Mouse (Mus musculus) testis, adult 2 months (tissue): ENCODE measurements around the gene Lrch1. TPM values are rescaled to one million over a fixed set of nuclear protein-coding genes. Genes with fewer than 3 reads are reported as not detected.

Experiments used
- H3K27ac ChIP-seq: fragments of 200-500 bp; 2 replicates; pipeline ENCODE4 v1.5.1; 2012; ENCODE audit warnings: low read depth, low read length; ENCODE audit not compliant: control insufficient read depth, insufficient read depth
- H3K27me3 ChIP-seq: fragments of 200-500 bp; 2 replicates; pipeline ENCODE4 v1.6.1; 2012; ENCODE audit warnings: mild to moderate bottlenecking, low read length, moderate library complexity; ENCODE audit not compliant: control insufficient read depth, insufficient read depth
- H3K36me3 ChIP-seq: fragments of 200-500 bp; 2 replicates; pipeline ENCODE4 v1.6.1; 2012; ENCODE audit warnings: mild to moderate bottlenecking, low read length; ENCODE audit not compliant: control insufficient read depth, insufficient read depth
- H3K4me1 ChIP-seq: fragments of 200-500 bp; 2 replicates; pipeline ENCODE4 v1.6.1; 2012; ENCODE audit warnings: low read length; ENCODE audit not compliant: control insufficient read depth, insufficient read depth
- H3K4me3 ChIP-seq: fragments of 200-500 bp; 2 replicates; pipeline ENCODE4 v1.5.1; 2012; ENCODE audit warnings: low read depth, mild to moderate bottlenecking, low read length, moderate library complexity, mixed read lengths; ENCODE audit not compliant: control insufficient read depth
- CTCF ChIP-seq: fragments of 200-500 bp; IDR thresholded peaks from 2 replicates; pipeline ENCODE4 v1.5.1; 2012; ENCODE audit warnings: low read depth, mild to moderate bottlenecking, inconsistent platforms, low read length, moderate library complexity; ENCODE audit not compliant: control insufficient read depth, insufficient read depth, insufficient replicate concordance
- POLR2A ChIP-seq: fragments of 200-500 bp; IDR thresholded peaks from 2 replicates; pipeline ENCODE4 v1.6.1; 2012; ENCODE audit warnings: low read depth, mild to moderate bottlenecking, inconsistent platforms, low read length, moderate library complexity; ENCODE audit not compliant: control insufficient read depth
- polyA plus RNA-seq: library from polyadenylated mRNA; depleted of rRNA; stranded (reverse); fragments of >200 nt; gene quantifications from 2 replicates; pipeline ENCODE4 v1.2.3, GENCODE M21; 2012

Lrch1 gene
- polyA plus RNA-seq, 1 experiment = 1.6 TPM

GRCm38 (mm10) chr14:74921471-74921870, 26.2 kb downstream of the Lrch1 start:
- no peak overlapping the region for H3K27ac ChIP-seq
- H3K27me3 ChIP-seq = no peaks in the 10 kb centered on the region
- peaks cover 4% of the 10 kb centered on the region; the same call in 1 of the 2 replicates for H3K4me1 ChIP-seq
- no peaks in the 10 kb centered on the region for H3K36me3 ChIP-seq
- H3K4me3 ChIP-seq = no peak overlapping the region; the same call in 1 of the 2 replicates
- TF ChIP-seq POLR2A (no peak), CTCF (no peak)

- Histone ChIP-seq H3K27ac (no peak overlapping the region), H3K36me3 (no peaks in the 10 kb centered on the region), H3K27me3 (no peaks in the 10 kb centered on the region), H3K4me1 (peaks cover 4% of the 10 kb centered on the region; the same call in 1 of the 2 replicates), H3K4me3 (no peak overlapping the region)
- no peak for TF ChIP-seq POLR2A
- no peak for TF ChIP-seq CTCF
Measured at GRCm38 (mm10) chr14:74919132-74919531, 28.5 kb downstream of the Lrch1 start.

- Histone ChIP-seq H3K36me3 (no peaks in the 10 kb centered on the region), H3K4me1 (peaks cover 4% of the 10 kb centered on the region; the same call in 1 of the 2 replicates)
- TF ChIP-seq CTCF (no peak), POLR2A (no peak)
Measured at GRCm38 (mm10) chr14:74918521-74919103, 29.1 kb downstream of the Lrch1 start.

GRCm38 (mm10) chr14:74917504-74918124, 30.1 kb downstream of the Lrch1 start:
- Histone ChIP-seq H3K4me1 (peaks cover 4% of the 10 kb centered on the region; the same call in 1 of the 2 replicates), H3K27me3 (no peaks in the 10 kb centered on the region), H3K36me3 (no peaks in the 10 kb centered on the region), H3K4me3 (no peak overlapping the region), H3K27ac (no peak overlapping the region)
- TF ChIP-seq POLR2A = no peak

More at GRCm38 (mm10) chr14:74918521-74919103, 29.1 kb downstream of the Lrch1 start:
- no peak overlapping the region; the same call in 1 of the 2 replicates for H3K27ac ChIP-seq
- no peak overlapping the region for H3K4me3 ChIP-seq
- no peaks in the 10 kb centered on the region for H3K27me3 ChIP-seq

GRCm38 (mm10) chr14:74916691-74917090, 31.0 kb downstream of the Lrch1 start:
- H3K27ac ChIP-seq = no peak overlapping the region
- H3K4me1 ChIP-seq = peaks cover 4% of the 10 kb centered on the region; the same call in 1 of the 2 replicates
- no peak for TF ChIP-seq CTCF
- TF ChIP-seq POLR2A = no peak
- H3K27me3 ChIP-seq = no peaks in the 10 kb centered on the region
- H3K4me3 ChIP-seq = no peak overlapping the region
- H3K36me3 ChIP-seq = no peaks in the 10 kb centered on the region

GRCm38 (mm10) chr14:74916075-74916474, 31.6 kb downstream of the Lrch1 start:
- no peak for TF ChIP-seq POLR2A
- TF ChIP-seq CTCF = no peak
- Histone ChIP-seq H3K27ac (no peak overlapping the region), H3K4me1 (peaks cover 4% of the 10 kb centered on the region; the same call in 1 of the 2 replicates), H3K27me3 (no peaks in the 10 kb centered on the region), H3K36me3 (no peaks in the 10 kb centered on the region), H3K4me3 (no peak overlapping the region)

- peaks cover 4% of the 10 kb centered on the region; the same call in 1 of the 2 replicates for H3K4me1 ChIP-seq
- H3K27ac ChIP-seq = no peak overlapping the region
- no peak for TF ChIP-seq CTCF
- no peak for TF ChIP-seq POLR2A
- no peaks in the 10 kb centered on the region for H3K36me3 ChIP-seq
- no peak overlapping the region for H3K4me3 ChIP-seq
- no peaks in the 10 kb centered on the region for H3K27me3 ChIP-seq
Measured at GRCm38 (mm10) chr14:74915658-74916057, 32.0 kb downstream of the Lrch1 start.

GRCm38 (mm10) chr14:74915025-74915424, 32.7 kb downstream of the Lrch1 start:
- Histone ChIP-seq H3K36me3 (no peaks in the 10 kb centered on the region), H3K27me3 (no peaks in the 10 kb centered on the region), H3K4me3 (no peak overlapping the region), H3K27ac (no peak overlapping the region), H3K4me1 (peaks cover 7% of the 10 kb centered on the region; the same call in 1 of the 2 replicates)
- no peak for TF ChIP-seq CTCF
- no peak for TF ChIP-seq POLR2A
